Mouse (Mus musculus) lung, postnatal 0 days (tissue): Measurements from ENCODE around the gene Arhgap31. TPM values are rescaled to one million over a fixed set of nuclear protein-coding genes. Genes with fewer than 3 reads are reported as not detected.

ENCODE experiments used
- ATAC-seq: fragments of 200-750 bp; cut with Nextera tagmentation; 2 replicates; pipeline ENCODE4 v1.8.0; 2017; ENCODE audit warnings: moderate library complexity
- DNase-seq: peaks from one replicate; pipeline ENCODE4 v3.0.0-alpha.2; 2016; ENCODE audit warnings: low spot score
- H3K27ac ChIP-seq: fragments of 300-500 bp; sonication (generic); 2 replicates; pipeline ENCODE4 v1.5.1; 2014; ENCODE audit warnings: antibody characterized with exemption, mild to moderate bottlenecking, low read length, mixed read lengths
- H3K27me3 ChIP-seq: fragments of 300-500 bp; sonication (generic); replicated peaks from 2 replicates; pipeline ENCODE4 v1.6.1; 2014; ENCODE audit warnings: low read length, mixed read lengths; ENCODE audit not compliant: insufficient read depth
- H3K36me3 ChIP-seq: fragments of 300-500 bp; sonication (generic); 2 replicates; pipeline ENCODE4 v1.6.1; 2014; ENCODE audit warnings: low read length, mixed read lengths; ENCODE audit not compliant: insufficient read depth
- H3K4me1 ChIP-seq: fragments of 300-500 bp; sonication (generic); 2 replicates; pipeline ENCODE4 v1.6.1; 2014; ENCODE audit warnings: antibody characterized with exemption, low read depth, low read length, mixed read lengths; ENCODE audit not compliant: insufficient read depth
- H3K4me2 ChIP-seq: fragments of 300-500 bp; sonication (generic); replicated peaks from 2 replicates; pipeline ENCODE4 v1.6.1; 2014; ENCODE audit warnings: low read depth, mild to moderate bottlenecking, low read length, moderate library complexity, mixed read lengths
- H3K4me3 ChIP-seq: fragments of 300-500 bp; sonication (generic); 2 replicates; pipeline ENCODE4 v1.5.1; 2014; ENCODE audit warnings: low read depth, low read length
- H3K9ac ChIP-seq: fragments of 300-500 bp; sonication (generic); replicated peaks from 2 replicates; pipeline ENCODE4 v1.6.1; 2014; ENCODE audit warnings: low read depth, mild to moderate bottlenecking
- H3K9me3 ChIP-seq: fragments of 300-500 bp; sonication (generic); 2 replicates; pipeline ENCODE4 v1.6.1; 2016; ENCODE audit warnings: low read length, mixed read lengths
- CTCF ChIP-seq: IDR thresholded peaks from 2 replicates; pipeline ENCODE4 v1.5.1; 2016; ENCODE audit warnings: antibody characterized with exemption, mild to moderate bottlenecking
- EP300 ChIP-seq: IDR thresholded peaks from 2 replicates; pipeline ENCODE4 v1.6.1; 2016; ENCODE audit warnings: antibody characterized with exemption, mild to moderate bottlenecking, control low read depth
- WGBS: fragments of 180-500 bp; shearing (Covaris S2); extraction: QIAGEN DNeasy Blood & Tissue Kit; methylation state at CpG from one replicate; pipeline ENCODE4 v1.1.7; 2014; 5-methylcytosine and 5-hydroxymethylcytosine counted together
- polyA plus RNA-seq: library from polyadenylated mRNA; unstranded; fragments of >200 nt; fragmentation: Nextera tagmentation; extraction: Ambion mirVana; gene quantifications from 2 replicates; pipeline ENCODE4 v1.2.1, GENCODE M21; 2015

Arhgap31 gene
- polyA plus RNA-seq, 1 experiment from 2014 or later = 19.2 TPM

DNA sequence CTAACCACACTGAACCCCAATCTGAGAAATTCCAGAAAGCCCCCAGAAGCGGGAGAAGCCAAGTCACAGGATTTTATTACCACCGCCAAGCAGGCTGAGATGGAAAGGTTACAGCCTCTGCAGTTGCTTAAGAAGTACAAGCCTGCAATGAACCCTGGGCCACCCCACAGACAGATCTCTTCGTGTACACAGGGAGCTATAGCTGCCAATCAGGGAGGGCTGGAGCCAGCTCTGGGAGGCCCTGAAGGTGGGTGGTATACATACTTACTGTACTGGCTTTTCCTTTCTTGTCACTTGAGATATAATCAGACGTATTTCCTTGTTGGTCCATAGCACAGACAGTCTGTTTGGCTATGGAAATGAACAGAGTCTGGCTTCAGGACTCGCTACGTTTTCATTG is 37.7 kb upstream of the Arhgap31 start:
- Histone ChIP-seq H3K27me3 (no peaks in the 10 kb centered on the region), H3K36me3 (no peaks in the 10 kb centered on the region), H3K4me2 (no peak overlapping the region), H3K27ac (no peak overlapping the region), H3K9ac (no peak overlapping the region), H3K4me1 (peaks cover 12% of the 10 kb centered on the region; the same call in 1 of the 2 replicates), H3K4me3 (no peak overlapping the region), H3K9me3 (no peaks in the 10 kb centered on the region)
- WGBS = 52% methylated on average over 6 of the region's 6 CpGs
- DNase-seq = peak; percentile 45
- TF ChIP-seq EP300 (no peak), CTCF (no peak)
- no peak; the same call in 1 of the 2 replicates for ATAC-seq

DNA sequence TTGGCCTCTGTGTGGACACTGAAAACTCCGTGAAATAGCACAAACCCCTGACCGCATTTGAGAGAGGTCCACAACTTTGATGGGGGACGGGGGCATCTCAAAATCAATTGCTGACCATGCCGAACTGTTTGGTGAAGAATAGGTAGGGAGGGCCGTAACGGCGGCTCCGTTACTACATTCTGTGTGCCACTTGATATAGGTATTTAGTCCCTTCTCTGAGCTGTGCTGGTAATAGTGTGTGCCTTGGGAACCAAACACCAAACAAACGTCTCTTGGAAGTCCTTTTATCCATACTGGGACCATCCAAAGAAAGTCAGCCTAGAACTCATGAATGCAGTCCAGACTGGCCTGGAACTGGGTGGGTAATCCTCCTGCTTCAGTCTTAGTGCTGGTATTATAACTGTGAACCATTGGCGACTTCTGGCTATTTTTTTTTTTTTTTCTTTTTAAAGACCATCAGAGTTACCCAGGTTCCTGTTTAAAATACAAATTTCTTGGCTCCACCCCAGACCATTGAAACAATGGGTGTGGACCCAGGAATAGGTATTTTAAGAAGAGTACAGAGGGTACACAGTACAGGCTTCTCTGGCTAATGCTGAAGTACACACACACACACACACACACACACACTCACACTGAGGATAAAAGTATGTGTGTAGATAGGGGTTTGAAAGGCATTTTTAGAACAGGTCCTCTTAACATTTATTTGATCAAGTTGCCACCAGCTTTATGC is 31.0 kb upstream of the Arhgap31 start:
- H3K27ac ChIP-seq = no peak overlapping the region
- H3K4me3 ChIP-seq = no peak overlapping the region
- no peaks in the 10 kb centered on the region for H3K36me3 ChIP-seq
- no peak for DNase-seq
- TF ChIP-seq CTCF = no peak
- peak; percentile 71 for TF ChIP-seq EP300
- WGBS = 83% methylated on average over 10 of the region's 10 CpGs
- H3K9ac ChIP-seq = no peak overlapping the region
- no peaks in the 10 kb centered on the region for H3K9me3 ChIP-seq
- no peaks in the 10 kb centered on the region for H3K4me1 ChIP-seq
- peak; percentile 32 for ATAC-seq
- no peaks in the 10 kb centered on the region for H3K27me3 ChIP-seq
- H3K4me2 ChIP-seq = 0 out of 2 replicates have a peak overlapping the region, but pooled peaks have one; percentile 12

DNA sequence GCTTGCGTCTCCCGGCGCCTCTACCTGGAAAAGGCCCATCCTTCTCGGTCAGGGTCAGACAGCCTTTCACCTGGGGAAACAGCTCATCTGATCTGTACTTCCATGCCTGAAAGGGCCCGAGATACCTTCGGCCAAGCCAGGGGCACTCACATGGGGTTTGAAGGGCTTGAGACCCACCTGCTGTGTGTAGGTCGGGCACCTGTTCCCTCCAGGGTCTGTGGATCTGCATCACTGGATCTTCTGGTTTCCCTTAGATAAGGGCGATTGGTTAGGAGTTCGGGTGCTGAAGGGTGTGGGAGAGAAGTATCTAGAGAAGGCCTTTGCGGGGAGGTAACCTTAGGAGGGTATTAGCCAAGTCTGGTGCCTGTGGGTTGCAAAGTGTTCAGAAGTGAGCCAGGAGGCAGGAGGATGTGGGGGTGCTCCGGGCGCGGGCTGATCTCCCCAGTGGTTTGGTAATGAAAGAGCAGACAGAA is 29.6 kb upstream of the Arhgap31 start:
- Histone ChIP-seq H3K4me3 (peak overlapping the region; percentile 79), H3K4me2 (peak overlapping the region; percentile 86), H3K36me3 (no peaks in the 10 kb centered on the region), H3K4me1 (no peaks in the 10 kb centered on the region), H3K9ac (peak overlapping the region; percentile 76), H3K27me3 (no peaks in the 10 kb centered on the region), H3K27ac (peak overlapping the region; percentile 82), H3K9me3 (no peaks in the 10 kb centered on the region)
- TF ChIP-seq CTCF = no peak
- TF ChIP-seq EP300 = no peak
- under 1% methylated on average over 13 of the region's 13 CpGs for WGBS
- ATAC-seq = peak; percentile 35
- DNase-seq = peak; percentile 67

DNA sequence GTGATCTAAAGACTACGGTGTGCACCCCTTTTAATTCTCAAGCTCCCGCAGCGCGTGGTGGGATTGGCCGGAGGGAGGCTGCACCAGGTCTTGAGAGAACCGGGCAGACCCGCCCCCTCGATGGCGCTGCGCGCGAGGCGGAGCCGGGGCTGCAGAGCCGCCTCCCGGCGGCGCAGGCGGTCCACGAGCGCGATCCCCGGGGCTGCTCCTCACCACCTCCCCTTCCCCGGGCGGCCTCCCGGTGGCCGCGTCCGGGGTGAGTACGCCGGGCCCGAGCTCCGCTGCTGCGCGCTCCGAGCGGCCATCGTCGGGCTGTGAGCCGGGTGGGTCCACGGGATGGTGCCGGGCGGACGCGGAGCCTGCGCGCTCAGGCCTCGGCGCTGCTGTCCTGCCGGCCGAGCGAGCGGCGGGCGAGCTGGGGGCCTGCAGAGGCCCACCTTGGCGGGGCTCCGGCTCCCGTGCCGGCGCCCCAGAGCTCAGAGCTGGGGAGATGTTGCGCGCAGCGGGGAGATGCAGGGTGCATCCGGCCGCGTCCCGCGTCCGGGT is 29.1 kb upstream of the Arhgap31 start, which contains the start of gene B4galt4:
Gene B4galt4 (plus strand): TSS at position 152 of the 546 bp plus-strand sequence.
- WGBS = under 1% methylated on average over 52 of the region's 69 CpGs
- H3K4me2 ChIP-seq = peak within 1 kb of the TSS; percentile 86
- no peaks in the 10 kb centered on the region for H3K9me3 ChIP-seq

DNA sequence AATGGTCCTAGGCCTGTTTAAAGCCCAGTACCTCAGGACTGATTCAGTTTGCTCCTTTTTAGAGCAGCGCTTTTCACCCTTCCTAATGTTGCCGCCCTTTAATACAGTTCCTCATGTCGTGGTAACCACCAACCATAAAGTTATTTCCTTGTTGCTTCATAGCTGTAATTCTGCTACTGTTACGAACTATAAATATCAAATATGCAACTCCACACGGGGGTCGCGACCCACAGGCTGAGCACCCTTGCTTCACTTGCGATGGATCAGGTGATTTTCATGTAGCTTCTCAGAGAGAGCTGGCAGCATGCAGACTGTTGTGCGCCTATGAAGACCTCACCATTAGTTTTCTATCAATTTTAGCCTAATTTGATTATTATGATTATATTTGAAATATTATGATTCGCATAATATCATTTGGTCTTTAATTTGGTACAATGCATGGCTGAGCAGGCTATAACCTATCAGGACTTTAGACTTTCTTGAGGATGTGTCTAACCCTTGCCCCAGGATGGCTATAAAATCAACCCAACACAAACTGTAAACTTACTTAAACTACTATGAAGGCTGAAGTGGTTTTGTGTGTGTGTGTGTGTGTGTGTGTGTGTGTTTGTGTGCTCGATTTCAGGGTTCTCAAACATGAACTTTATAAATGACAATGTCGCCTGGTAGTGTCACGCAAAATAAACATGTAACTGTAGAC is 28.3 kb upstream of the Arhgap31 start:
- Histone ChIP-seq H3K4me1 (no peaks in the 10 kb centered on the region), H3K27me3 (no peaks in the 10 kb centered on the region), H3K4me2 (peak overlapping the region; percentile 86), H3K9ac (no peak overlapping the region), H3K4me3 (peak overlapping the region; percentile 79), H3K27ac (no peak overlapping the region), H3K9me3 (no peaks in the 10 kb centered on the region), H3K36me3 (no peaks in the 10 kb centered on the region)
- no peak for ATAC-seq
- WGBS = 78% methylated on average over 13 of the region's 13 CpGs
- DNase-seq = no peak
- no peak for TF ChIP-seq CTCF
- no peak for TF ChIP-seq EP300

More for the DNA sequence above, 29.1 kb upstream of the Arhgap31 start, which contains the start of gene B4galt4:
- TF ChIP-seq EP300 (no peak), CTCF (peak; percentile 55)
- ATAC-seq = peak; percentile 96
- DNase-seq = peak; percentile 85
- Histone ChIP-seq H3K27ac (peak within 1 kb of the TSS; percentile 82), H3K36me3 (no peaks in the 10 kb centered on the region), H3K27me3 (no peaks in the 10 kb centered on the region), H3K4me3 (peak within 1 kb of the TSS; percentile 79), H3K9ac (peak within 1 kb of the TSS; percentile 76), H3K4me1 (no peaks in the 10 kb centered on the region)

DNA sequence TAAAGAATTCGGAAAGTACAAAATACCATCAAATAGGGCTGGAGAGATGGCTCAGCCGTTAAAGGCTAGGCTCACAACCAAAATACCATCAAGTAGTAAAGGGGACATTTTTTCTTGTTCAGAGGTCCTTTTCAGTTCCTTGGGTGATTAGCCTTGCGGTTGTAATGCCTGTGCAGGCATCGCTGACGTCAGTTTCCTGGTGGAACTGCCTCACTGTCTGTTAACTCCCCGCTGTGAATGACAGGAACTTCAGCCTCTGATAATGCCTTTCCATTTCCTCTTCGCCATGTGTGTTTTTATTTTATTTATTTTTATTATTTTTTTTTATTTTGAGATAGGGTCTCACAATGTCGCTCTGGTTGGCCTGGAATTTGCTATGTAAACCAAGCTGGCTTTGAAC is 17.8 kb upstream of the Arhgap31 start:
- WGBS = 28% methylated on average over 8 of the region's 8 CpGs
- no peaks in the 10 kb centered on the region for H3K36me3 ChIP-seq
- DNase-seq (peak; percentile 77), ATAC-seq (peak; percentile 56)
- no peaks in the 10 kb centered on the region for H3K27me3 ChIP-seq
- H3K9me3 ChIP-seq = no peaks in the 10 kb centered on the region
- no peak overlapping the region for H3K9ac ChIP-seq
- peak overlapping the region; percentile 68; the same call in 1 of the 2 replicates for H3K27ac ChIP-seq
- no peaks in the 10 kb centered on the region; the same call in 1 of the 2 replicates for H3K4me1 ChIP-seq
- H3K4me2 ChIP-seq = no peak overlapping the region; the same call in 1 of the 2 replicates
- TF ChIP-seq CTCF = 0 out of 2 replicates have a peak, but pooled peaks have one; percentile 3
- peak; percentile 64 for TF ChIP-seq EP300
- no peak overlapping the region for H3K4me3 ChIP-seq
